Mouse (Mus musculus): Measurements from ENCODE around the gene Ppie.

DNA sequence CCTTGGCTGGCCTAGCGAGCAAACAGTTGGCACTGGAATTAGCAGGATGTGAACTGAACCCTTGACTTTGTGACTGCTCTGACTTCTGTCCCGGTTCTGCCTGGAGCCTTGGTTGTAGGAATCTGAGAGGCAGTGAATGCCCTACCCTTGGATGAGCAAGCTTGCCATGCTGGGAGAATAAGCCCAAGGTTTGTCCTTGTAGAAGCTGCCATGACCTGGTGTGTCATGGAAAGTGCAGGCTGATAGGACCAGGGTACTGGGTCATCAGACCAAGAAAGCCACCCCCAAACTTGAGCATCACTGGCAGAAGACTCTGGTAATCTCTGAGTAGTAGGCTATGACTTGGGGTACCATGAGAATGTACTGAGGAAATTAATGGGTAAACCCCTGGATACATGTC is 18.5 kb downstream of the Ppie start:
- TF ChIP-seq POLR2A (IDR thresholded peaks at IDR 0.05; ENCODE audit: borderline replicate concordance, extremely low read depth, low read depth, low read length): no peak
- TF ChIP-seq CTCF (IDR thresholded peaks at IDR 0.05; ENCODE audit: insufficient read depth, low read length): no peak
